8 mouse cellular contexts compared by ENCODE assay signal in genomic region chr11:62846961-62847654, GRCm38 (mm10). TPM values are rescaled to one million over a fixed set of nuclear protein-coding genes. Genes with fewer than 3 reads are reported as not detected.
DNase-seq lines count a peak whose midpoint lies in the region; ATAC-seq lines count a peak whose summit lies in the region.

Gene Fbxw10, plus strand, starts transcription at chr11:62847069.

- H3K27me3 ChIP-seq in forebrain, embryonic 14.5 days (replicated peaks; ENCODE audit: control insufficient read depth, insufficient read depth, low read length) = no peaks in the 10 kb centered on the region
- H3K27me3 ChIP-seq in intestine, embryonic 15.5 days (replicated peaks) = no peaks in the 10 kb centered on the region
- no peaks in the 10 kb centered on the region for H3K27me3 ChIP-seq in liver, embryonic 13.5 days
- no peaks in the 10 kb centered on the region for H3K27me3 ChIP-seq in neural tube, embryonic 13.5 days

- H3K9me3 ChIP-seq in forebrain, embryonic 14.5 days (replicated peaks; ENCODE audit: control insufficient read depth, low read length) = no peaks in the 10 kb centered on the region
- no peaks in the 10 kb centered on the region for H3K9me3 ChIP-seq in intestine, embryonic 15.5 days
- H3K9me3 ChIP-seq in liver, embryonic 13.5 days (replicated peaks) = no peaks in the 10 kb centered on the region
- no peaks in the 10 kb centered on the region for H3K9me3 ChIP-seq in neural tube, embryonic 13.5 days

- peak within 1 kb of the TSS; percentile 37; the same call in 1 of the 2 replicates for H3K9ac ChIP-seq in forebrain, embryonic 14.5 days (ENCODE audit: low read length)
- H3K9ac ChIP-seq in intestine, embryonic 15.5 days = no peak within 1 kb of the TSS
- H3K9ac ChIP-seq in liver, embryonic 13.5 days = no peak within 1 kb of the TSS
- H3K9ac ChIP-seq in neural tube, embryonic 13.5 days = no peak within 1 kb of the TSS

- peak; percentile 5 for DNase-seq in cerebellum, adult 9-10 months
- no peak for DNase-seq in cerebellum, postnatal 25 days
- DNase-seq in Muller cell, postnatal 12 days (ENCODE audit: inconsistent ontology term) = peak; percentile 34
- peak; percentile 70 for DNase-seq in forebrain, embryonic 14.5 days (ENCODE audit: low spot score)
- DNase-seq in liver, embryonic 13.5 days = no peak
- no peak for DNase-seq in adrenal gland, postnatal 4 days (ENCODE audit: low spot score in 2 of 2)

- peak within 1 kb of the TSS; percentile 32; the same call in 1 of the 2 replicates for H3K4me2 ChIP-seq in forebrain, embryonic 14.5 days (ENCODE audit: low read length)
- peak within 1 kb of the TSS; percentile 48 for H3K4me2 ChIP-seq in intestine, embryonic 15.5 days (replicated peaks)
- H3K4me2 ChIP-seq in liver, embryonic 13.5 days = peak within 1 kb of the TSS; percentile 10
- peak within 1 kb of the TSS; percentile 43 for H3K4me2 ChIP-seq in neural tube, embryonic 13.5 days

- H3K36me3 ChIP-seq in forebrain, embryonic 14.5 days (ENCODE audit: control insufficient read depth, insufficient read depth, low read length) = no peaks in the 10 kb centered on the region
- H3K36me3 ChIP-seq in intestine, embryonic 15.5 days = no peaks in the 10 kb centered on the region; the same call in 1 of the 2 replicates
- no peaks in the 10 kb centered on the region for H3K36me3 ChIP-seq in liver, embryonic 13.5 days
- H3K36me3 ChIP-seq in neural tube, embryonic 13.5 days = no peaks in the 10 kb centered on the region

- no peak within 1 kb of the TSS for H3K4me3 ChIP-seq in forebrain, embryonic 14.5 days (ENCODE audit: low read depth, low read length)
- no peak within 1 kb of the TSS for H3K4me3 ChIP-seq in intestine, embryonic 15.5 days (replicated peaks)
- 0 out of 2 replicates have a peak within 1 kb of the TSS, but pooled peaks have one; percentile 3 for H3K4me3 ChIP-seq in liver, embryonic 13.5 days (replicated peaks)
- H3K4me3 ChIP-seq in neural tube, embryonic 13.5 days = no peak within 1 kb of the TSS

- 31% methylated on average over 12 of the region's 12 CpGs for WGBS in forebrain, embryonic 14.5 days
- WGBS in intestine, embryonic 15.5 days = 25% methylated on average over 12 of the region's 12 CpGs
- WGBS in liver, embryonic 13.5 days (ENCODE audit: insufficient replicate concordance) = 34% methylated on average over 12 of the region's 12 CpGs
- 33% methylated on average over 12 of the region's 12 CpGs for WGBS in neural tube, embryonic 13.5 days

- ATAC-seq in forebrain, embryonic 14.5 days = no peak
- ATAC-seq in intestine, embryonic 15.5 days = 0 out of 2 replicates have a peak, but pooled peaks have one; percentile 41
- no peak for ATAC-seq in liver, embryonic 13.5 days (ENCODE audit: low read depth)
- ATAC-seq in neural tube, embryonic 13.5 days (ENCODE audit: low read depth) = no peak

- H3K27ac ChIP-seq in forebrain, embryonic 14.5 days (ENCODE audit: low read depth, low read length) = no peak within 1 kb of the TSS
- 0 out of 2 replicates have a peak within 1 kb of the TSS, but pooled peaks have one; percentile 44 for H3K27ac ChIP-seq in intestine, embryonic 15.5 days
- H3K27ac ChIP-seq in liver, embryonic 13.5 days = no peak within 1 kb of the TSS
- H3K27ac ChIP-seq in neural tube, embryonic 13.5 days (replicated peaks) = no peak within 1 kb of the TSS

- no peaks in the 10 kb centered on the region for H3K4me1 ChIP-seq in forebrain, embryonic 14.5 days (ENCODE audit: control insufficient read depth, insufficient read depth, low read length)
- 0 out of 2 replicates have a peak, but pooled peaks cover 7% of the 10 kb centered on the region for H3K4me1 ChIP-seq in intestine, embryonic 15.5 days (replicated peaks)
- peaks cover 26% of the 10 kb centered on the region for H3K4me1 ChIP-seq in liver, embryonic 13.5 days (replicated peaks)
- H3K4me1 ChIP-seq in neural tube, embryonic 13.5 days (replicated peaks) = peaks cover 5% of the 10 kb centered on the region

RNA-seq across cellular contexts. Expression of gene Fbxw10, which starts in this region (rescaled TPM):
- polyA plus RNA-seq in forebrain, embryonic 14.5 days (2014; fragmentation: Nextera tagmentation; extraction: Ambion mirVana) = 0.20 and 0.21 TPM in 2 replicates
- polyA plus RNA-seq in intestine, embryonic 15.5 days (2015; fragmentation: Nextera tagmentation; extraction: Ambion mirVana) = 0.14 and 0.27 TPM in 2 replicates
- 0.03 and 0.07 TPM in 2 replicates for polyA plus RNA-seq in liver, embryonic 13.5 days (2015; fragmentation: Nextera tagmentation; extraction: Ambion mirVana)
- polyA plus RNA-seq in neural tube, embryonic 13.5 days (2015; fragmentation: Nextera tagmentation; extraction: Ambion mirVana) = 0.39 and 0.52 TPM in 2 replicates
- 1 to 10 TPM; 2.0 to 2.5 TPM for total RNA-seq in adrenal gland, postnatal 4 days (2021)

Comparison
In these comparisons a context has a peak if more than half of its experiments do, and no peak if none do; other contexts are left out.
1. DNase-seq: peak in cerebellum, adult 9-10 months (single experiment) and Muller cell, postnatal 12 days (single experiment); none in cerebellum, postnatal 25 days (0 of 2), liver, embryonic 13.5 days (single experiment) and adrenal gland, postnatal 4 days (0 of 2).
2. Peak in DNase-seq, H3K9ac ChIP-seq and H3K4me2 ChIP-seq in forebrain, embryonic 14.5 days; RNA of the gene not detected or under 1 TPM.
3. Peak in ATAC-seq, H3K27ac ChIP-seq and H3K4me2 ChIP-seq in intestine, embryonic 15.5 days; RNA of the gene not detected or under 1 TPM.
4. Peak in every context shown above with its lines, with median percentiles within 50 percentile points of each other: H3K4me2 ChIP-seq.